Mouse (Mus musculus) cerebellum, adult 8-10 months (tissue): Measurements from ENCODE around the gene Tbx3.

Source experiments
- DNase-seq: peaks from one replicate; pipeline ENCODE4 v3.0.0; 2022

Gene Tbx3

GRCm38 (mm10) chr5:119670566-119671108 lies at the start of gene Tbx3:
TSS of gene Tbx3 (plus strand) at chr5:119670669.
- peak; percentile 5 for DNase-seq

GRCm38 (mm10) chr5:119622076-119622475 lies 48.4 kb upstream of the Tbx3 start:
- no peak for DNase-seq

- no peak for DNase-seq
Measured at GRCm38 (mm10) chr5:119624554-119624953, 45.9 kb upstream of the Tbx3 start.

- DNase-seq = no peak
Measured at GRCm38 (mm10) chr5:119625603-119626002, 44.9 kb upstream of the Tbx3 start.

GRCm38 (mm10) chr5:119626154-119626553 lies 44.3 kb upstream of the Tbx3 start:
- DNase-seq = no peak

- no peak for DNase-seq
Measured at GRCm38 (mm10) chr5:119626662-119627061, 43.8 kb upstream of the Tbx3 start.

- no peak for DNase-seq
Measured at GRCm38 (mm10) chr5:119628100-119628499, 42.4 kb upstream of the Tbx3 start.

GRCm38 (mm10) chr5:119628746-119629327 lies 41.6 kb upstream of the Tbx3 start:
- DNase-seq = no peak

- DNase-seq = no peak
Measured at GRCm38 (mm10) chr5:119633581-119633980, 36.9 kb upstream of the Tbx3 start.

- DNase-seq = no peak
Measured at GRCm38 (mm10) chr5:119634861-119635260, 35.6 kb upstream of the Tbx3 start.

GRCm38 (mm10) chr5:119638300-119638699 lies 32.2 kb upstream of the Tbx3 start:
- no peak for DNase-seq

- no peak for DNase-seq
Measured at GRCm38 (mm10) chr5:119641094-119641493, 29.4 kb upstream of the Tbx3 start.

- no peak for DNase-seq
Measured at GRCm38 (mm10) chr5:119641714-119642113, 28.8 kb upstream of the Tbx3 start.

GRCm38 (mm10) chr5:119646965-119647364 lies 23.5 kb upstream of the Tbx3 start:
- no peak for DNase-seq

GRCm38 (mm10) chr5:119651135-119651965 lies 19.1 kb upstream of the Tbx3 start:
- no peak for DNase-seq

- DNase-seq = no peak
Measured at GRCm38 (mm10) chr5:119656354-119656753, 14.1 kb upstream of the Tbx3 start.

GRCm38 (mm10) chr5:119656856-119657255 lies 13.6 kb upstream of the Tbx3 start:
- no peak for DNase-seq

GRCm38 (mm10) chr5:119657362-119657761 lies 13.1 kb upstream of the Tbx3 start:
- DNase-seq = no peak

GRCm38 (mm10) chr5:119657804-119658203 lies 12.7 kb upstream of the Tbx3 start:
- no peak for DNase-seq

GRCm38 (mm10) chr5:119658396-119658795 lies 12.1 kb upstream of the Tbx3 start:
- no peak for DNase-seq

GRCm38 (mm10) chr5:119659041-119659440 lies 11.4 kb upstream of the Tbx3 start:
- DNase-seq = no peak

GRCm38 (mm10) chr5:119660526-119661410 lies 9.7 kb upstream of the Tbx3 start:
- no peak for DNase-seq

- no peak for DNase-seq
Measured at GRCm38 (mm10) chr5:119661474-119661873, 9.0 kb upstream of the Tbx3 start.
